In genomic region chr11:86682861-86683260, GRCm38 (mm10) we compare ENCODE assay signal across 8 mouse cellular contexts. TPM values are rescaled to one million over a fixed set of nuclear protein-coding genes. Genes with fewer than 3 reads are reported as not detected.
A peak's percentile ranks its signal among the peaks of the same experiment; 100 is the strongest.
DNase-seq lines count a peak whose midpoint lies in the region; ATAC-seq and TF ChIP-seq lines count a peak whose summit lies in the region.

No protein-coding gene starts in this region.

- H3K9me3 ChIP-seq in heart, embryonic 15.5 days (replicated peaks) = no peaks in the 10 kb centered on the region
- no peaks in the 10 kb centered on the region for H3K9me3 ChIP-seq in MEL (replicated peaks; ENCODE audit: insufficient read depth, low read length)
- H3K9me3 ChIP-seq in hindbrain, embryonic 12.5 days (replicated peaks) = no peaks in the 10 kb centered on the region
- H3K9me3 ChIP-seq in midbrain, embryonic 12.5 days = no peaks in the 10 kb centered on the region

- peak overlapping the region; percentile 76 for H3K4me2 ChIP-seq in heart, embryonic 15.5 days
- peak overlapping the region; percentile 75 for H3K4me2 ChIP-seq in hindbrain, embryonic 12.5 days (replicated peaks)
- peak overlapping the region; percentile 81 for H3K4me2 ChIP-seq in midbrain, embryonic 12.5 days (replicated peaks)

- TF ChIP-seq CTCF in MEL (IDR thresholded peaks at IDR 0.05 in 2 of 3, conservative IDR thresholded peaks at IDR 0.05 in 1 of 3; ENCODE audit: control insufficient read depth in 1 of 3, insufficient read depth in 1 of 3, low read depth in 2 of 3, low read length in 3 of 3, poor library complexity in 1 of 3, severe bottlenecking in 1 of 3) = no peak

- no peak for TF ChIP-seq EP300 in MEL (IDR thresholded peaks at IDR 0.05; ENCODE audit: low read depth in 1 of 2, low read length in 2 of 2)

- H3K4me1 ChIP-seq in heart, embryonic 15.5 days (replicated peaks) = peaks cover 24% of the 10 kb centered on the region
- H3K4me1 ChIP-seq in MEL (ENCODE audit: control insufficient read depth in 1 of 2, insufficient read depth in 2 of 2, low read length in 2 of 2) = peaks cover 11 to 21% of the 10 kb centered on the region in 2 experiments
- peaks cover 27% of the 10 kb centered on the region for H3K4me1 ChIP-seq in hindbrain, embryonic 12.5 days
- H3K4me1 ChIP-seq in midbrain, embryonic 12.5 days = peaks cover 34% of the 10 kb centered on the region

- no peak for TF ChIP-seq POLR2A in MEL (IDR thresholded peaks at IDR 0.05; ENCODE audit: control insufficient read depth in 1 of 2, insufficient read depth in 1 of 2, low read depth in 1 of 2, low read length in 2 of 2, poor library complexity in 1 of 2)

- peak overlapping the region; percentile 91; the same call in 1 of the 2 replicates for H3K27ac ChIP-seq in heart, embryonic 15.5 days
- peak overlapping the region; percentile 91; the same call in 1 of the 2 replicates for H3K27ac ChIP-seq in MEL (ENCODE audit: control insufficient read depth, low read depth, low read length)
- H3K27ac ChIP-seq in hindbrain, embryonic 12.5 days = no peak overlapping the region
- no peak overlapping the region for H3K27ac ChIP-seq in midbrain, embryonic 12.5 days (replicated peaks)

- H3K79me2 ChIP-seq in MEL (ENCODE audit: control insufficient read depth, insufficient read depth, low read length, poor library complexity) = peaks cover 67% of the 10 kb centered on the region

- ATAC-seq in heart, embryonic 15.5 days (replicated peaks; ENCODE audit: insufficient number of reproducible peaks, insufficient read depth, low FRiP score, low read depth) = no peak
- ATAC-seq in hindbrain, embryonic 12.5 days (ENCODE audit: low FRiP score) = no peak
- ATAC-seq in midbrain, embryonic 12.5 days (ENCODE audit: low FRiP score, low read depth) = no peak
- ATAC-seq in monocyte, adult 5-6 weeks (replicated peaks; ENCODE audit: insufficient number of reproducible peaks, low FRiP score, low TSS enrichment, poor library complexity, severe bottlenecking) = no peak

- H3K36me3 ChIP-seq in heart, embryonic 15.5 days = no peaks in the 10 kb centered on the region; the same call in 1 of the 2 replicates
- peaks cover 3 to 48% of the 10 kb centered on the region in 2 experiments for H3K36me3 ChIP-seq in MEL (ENCODE audit: control insufficient read depth in 1 of 2, insufficient read depth in 2 of 2, low read length in 2 of 2)
- peaks cover 8% of the 10 kb centered on the region; the same call in 1 of the 2 replicates for H3K36me3 ChIP-seq in hindbrain, embryonic 12.5 days
- peaks cover 6% of the 10 kb centered on the region; the same call in 1 of the 2 replicates for H3K36me3 ChIP-seq in midbrain, embryonic 12.5 days

- DNase-seq in heart, postnatal 4 days = no peak
- DNase-seq in MEL (ENCODE audit: low read depth, low spot score) = peak; percentile 52
- DNase-seq in layer of hippocampus, adult 9-11 months = no peak
- no peak for DNase-seq in ovary, postnatal 36 days (ENCODE audit: low spot score)

- TF ChIP-seq RAD21 in MEL (IDR thresholded peaks at IDR 0.05; ENCODE audit: low read depth, low read length) = no peak

- H3K9ac ChIP-seq in heart, embryonic 15.5 days = peak overlapping the region; percentile 80
- H3K9ac ChIP-seq in MEL (ENCODE audit: control insufficient read depth, low read depth, low read length, poor library complexity, severe bottlenecking) = peak overlapping the region; percentile 84
- H3K9ac ChIP-seq in hindbrain, embryonic 12.5 days = peak overlapping the region; percentile 85
- peak overlapping the region; percentile 89 for H3K9ac ChIP-seq in midbrain, embryonic 12.5 days (replicated peaks)

- H3K4me3 ChIP-seq in heart, embryonic 15.5 days = peak overlapping the region; percentile 67
- peak overlapping the region; percentile 67 to 81 for H3K4me3 ChIP-seq in MEL (ENCODE audit: control insufficient read depth in 1 of 2, insufficient read depth in 1 of 2, low read depth in 2 of 2, low read length in 2 of 2)
- peak overlapping the region; percentile 85 for H3K4me3 ChIP-seq in hindbrain, embryonic 12.5 days
- peak overlapping the region; percentile 90 for H3K4me3 ChIP-seq in midbrain, embryonic 12.5 days

- no peaks in the 10 kb centered on the region for H3K27me3 ChIP-seq in heart, embryonic 15.5 days
- H3K27me3 ChIP-seq in MEL (ENCODE audit: control insufficient read depth in 1 of 2, insufficient read depth in 2 of 2, low read length in 2 of 2) = no peaks in the 10 kb centered on the region
- H3K27me3 ChIP-seq in hindbrain, embryonic 12.5 days = no peaks in the 10 kb centered on the region
- no peaks in the 10 kb centered on the region for H3K27me3 ChIP-seq in midbrain, embryonic 12.5 days

- WGBS in heart, embryonic 15.5 days = 30% methylated on average over 7 of the region's 7 CpGs
- 40% methylated on average over 7 of the region's 7 CpGs for WGBS in hindbrain, embryonic 12.5 days
- WGBS in midbrain, embryonic 12.5 days = 43% methylated on average over 7 of the region's 7 CpGs

TF ChIP-seq in MEL, 35 proteins besides CTCF, POLR2A, EP300 and RAD21:
- no peak for TF ChIP-seq MYC (IDR thresholded peaks at IDR 0.05; ENCODE audit: low read depth, low read length)
- no peak for TF ChIP-seq MAZ (IDR thresholded peaks at IDR 0.05; ENCODE audit: low read depth, low read length)
- no peak for TF ChIP-seq KAT2A (conservative IDR thresholded peaks at IDR 0.05; ENCODE audit: low read depth, low read length)
- TF ChIP-seq ETS1 (IDR thresholded peaks at IDR 0.05; ENCODE audit: low read depth, low read length) = no peak
- TF ChIP-seq ZC3H11A (IDR thresholded peaks at IDR 0.05; ENCODE audit: low read depth, low read length) = no peak
- TF ChIP-seq MYB (IDR thresholded peaks at IDR 0.05; ENCODE audit: low read depth, low read length) = no peak
- TF ChIP-seq ELF1 (IDR thresholded peaks at IDR 0.05; ENCODE audit: low read depth, low read length) = no peak
- TF ChIP-seq ZKSCAN1 (IDR thresholded peaks at IDR 0.05; ENCODE audit: low read depth, low read length) = no peak

RNA-seq across cellular contexts. Expression of gene Vmp1, which starts 0.8 kb away (rescaled TPM):
- 74.3 and 82.1 TPM in 2 replicates for polyA plus RNA-seq in heart, embryonic 15.5 days (2015; fragmentation: Nextera tagmentation; extraction: Ambion mirVana)
- 10 to 100 TPM; 62.0 to 74.5 TPM for total RNA-seq in heart, postnatal 4 days (2021)
- 61.8 and 64.4 TPM in 2 replicates for total RNA-seq in MEL (2012; rRNA removed)
- 10 to 100 TPM in 1 of 2 experiments, not detected in 1; 94.9 TPM for polyA plus RNA-seq in MEL (2012; ENCODE audit: insufficient read depth in 1 of 2, insufficient read length in 2 of 2, low read depth in 1 of 2, low replicate concordance in 2 of 2, missing spikeins in 1 of 2)
- polyA plus RNA-seq in hindbrain, embryonic 12.5 days (2016; fragmentation: Nextera tagmentation; extraction: Ambion mirVana) = 89.6 and 90.0 TPM in 2 replicates
- 87.4 and 92.9 TPM in 2 replicates for polyA plus RNA-seq in midbrain, embryonic 12.5 days (2016; fragmentation: Nextera tagmentation; extraction: Ambion mirVana)
- 123 to 188 TPM (median 140 TPM) in 3 replicates for total RNA-seq in monocyte, adult 5-6 weeks (2017)

RNA-seq across cellular contexts. Expression of gene Ptrh2, which starts 0.9 kb away (rescaled TPM):
- 16.1 and 18.1 TPM in 2 replicates for polyA plus RNA-seq in heart, embryonic 15.5 days (2015; fragmentation: Nextera tagmentation; extraction: Ambion mirVana)
- 10 to 100 TPM; 10.3 to 10.6 TPM for total RNA-seq in heart, postnatal 4 days (2021)
- 37.3 and 40.3 TPM in 2 replicates for total RNA-seq in MEL (2012; rRNA removed)
- 10 to 100 TPM in 1 of 2 experiments, not detected in 1; 30.0 TPM for polyA plus RNA-seq in MEL (2012; ENCODE audit: insufficient read depth in 1 of 2, insufficient read length in 2 of 2, low read depth in 1 of 2, low replicate concordance in 2 of 2, missing spikeins in 1 of 2)
- 33.0 and 33.7 TPM in 2 replicates for polyA plus RNA-seq in hindbrain, embryonic 12.5 days (2016; fragmentation: Nextera tagmentation; extraction: Ambion mirVana)
- polyA plus RNA-seq in midbrain, embryonic 12.5 days (2016; fragmentation: Nextera tagmentation; extraction: Ambion mirVana) = 36.8 and 37.7 TPM in 2 replicates
- total RNA-seq in monocyte, adult 5-6 weeks (2017) = 7.6 to 9.9 TPM (median 9.0 TPM) in 3 replicates

Comparison
In these comparisons a context has a peak if more than half of its experiments do, and no peak if none do; other contexts are left out.
1. H3K27ac ChIP-seq: peak in heart, embryonic 15.5 days (single experiment) and MEL (single experiment); none in hindbrain, embryonic 12.5 days (single experiment) and midbrain, embryonic 12.5 days (single experiment).
2. Peak in every context shown above with its lines, with median percentiles within 50 percentile points of each other: H3K4me2 ChIP-seq, H3K4me3 ChIP-seq and H3K9ac ChIP-seq.